In genomic region chr12:91789801-91790200, GRCm38 (mm10) we compare ENCODE assay signal across 8 mouse cellular contexts. TPM values are rescaled to one million over a fixed set of nuclear protein-coding genes. Genes with fewer than 3 reads are reported as not detected.
DNase-seq lines count a peak whose midpoint lies in the region; ATAC-seq lines count a peak whose summit lies in the region.

No protein-coding gene starts in this region.

- no peaks in the 10 kb centered on the region for H3K4me1 ChIP-seq in liver, embryonic 16.5 days (ENCODE audit: control insufficient read depth, low read depth, low read length)

- H3K36me3 ChIP-seq in liver, embryonic 16.5 days (ENCODE audit: control insufficient read depth, insufficient read depth), result no peaks in the 10 kb centered on the region

- no peak overlapping the region for H3K4me2 ChIP-seq in liver, embryonic 16.5 days (ENCODE audit: low read depth, low read length)

- peak; percentile 84 for ATAC-seq in CD4-positive, CD25-positive, alpha-beta regulatory T cell, adult 4 months
- ATAC-seq in liver, embryonic 16.5 days (ENCODE audit: low read depth), result peak; percentile 32; the same call in 1 of the 2 replicates

- H3K9me3 ChIP-seq in liver, embryonic 16.5 days (replicated peaks; ENCODE audit: control insufficient read depth, low read length), result no peaks in the 10 kb centered on the region

- no peaks in the 10 kb centered on the region; the same call in 1 of the 2 replicates for H3K27me3 ChIP-seq in liver, embryonic 16.5 days (ENCODE audit: control insufficient read depth, insufficient read depth, low read depth, low read length)

- intact Hi-C loops in gastrocnemius, postnatal 14 days (cut with DNase I; ENCODE audit: low total_unique reads), result loop anchor here (5.0 kb wide), 2 partner anchors 48 to 148 kb away; no protein-coding TSS in a partner anchor

- no peak overlapping the region for H3K4me3 ChIP-seq in liver, embryonic 16.5 days (ENCODE audit: low read depth, low read length)

- 49% methylated on average over 6 of the region's 6 CpGs for WGBS in liver, embryonic 16.5 days (ENCODE audit: insufficient replicate concordance)

- peak; percentile 49 for DNase-seq in MN1 (ENCODE audit: low spot score)
- peak; percentile 76 to 81 for DNase-seq in cerebellum, postnatal 10 days
- DNase-seq in gastrocnemius, postnatal 14 days, result peak; percentile 44
- DNase-seq in layer of hippocampus, adult 18-20 months (ENCODE audit: low spot score in 2 of 2), result peak; percentile 59 to 87
- DNase-seq in retina, postnatal 1 day, result peak; percentile 75
- DNase-seq in Muller cell, postnatal 12 days (ENCODE audit: inconsistent ontology term), result no peak

- no peak overlapping the region for H3K27ac ChIP-seq in liver, embryonic 16.5 days (ENCODE audit: low read length)

- H3K9ac ChIP-seq in liver, embryonic 16.5 days (ENCODE audit: low read depth, low read length), result no peak overlapping the region

RNA-seq across cellular contexts. Expression of gene Ston2, which starts 1.6 kb away (rescaled TPM):
- under 1 TPM; 0.08 to 0.47 TPM for polyA plus RNA-seq in CD4-positive, CD25-positive, alpha-beta regulatory T cell, adult 4 months (2017; shearing (Covaris generic))
- total RNA-seq in gastrocnemius, postnatal 14 days (2021), result 10 to 100 TPM; 29.0 to 32.3 TPM
- total RNA-seq in layer of hippocampus, adult 18-20 months (2021), result 10 to 100 TPM; 31.4 to 35.4 TPM
- polyA plus RNA-seq in liver, embryonic 16.5 days (2015; fragmentation: Nextera tagmentation; extraction: Ambion mirVana), result 10.6 and 10.8 TPM in 2 replicates

RNA-seq across cellular contexts. Expression of gene Sel1l, which starts 59.2 kb away (rescaled TPM):
- polyA plus RNA-seq in CD4-positive, CD25-positive, alpha-beta regulatory T cell, adult 4 months (2017; shearing (Covaris generic)), result 10 to 100 TPM; 55.6 to 63.7 TPM
- total RNA-seq in gastrocnemius, postnatal 14 days (2021), result 10 to 100 TPM; 37.4 to 37.6 TPM
- 100 to 1,000 TPM; 165 to 179 TPM for total RNA-seq in layer of hippocampus, adult 18-20 months (2021)
- 43.8 and 44.4 TPM in 2 replicates for polyA plus RNA-seq in liver, embryonic 16.5 days (2015; fragmentation: Nextera tagmentation; extraction: Ambion mirVana)

Comparison
In these comparisons a context has a peak if more than half of its experiments do, and no peak if none do; other contexts are left out.
1. RNA of gene Sel1l, which starts 59.2 kb away (total RNA-seq): 165 to 179 TPM in layer of hippocampus, adult 18-20 months; 37.4 to 37.6 TPM in gastrocnemius, postnatal 14 days; every median in the first group is over 4 times any median in the second.